Mouse (Mus musculus): Measurements from ENCODE around the gene Nwd1. TPM values are rescaled to one million over a fixed set of nuclear protein-coding genes. Genes with fewer than 3 reads are reported as not detected.
"Not testable (repeated sequence)": the region's sequence is repeated elsewhere in the genome, so short reads cannot be mapped to it uniquely, and the experiment has no call there.

Gene Nwd1
- polyA plus RNA-seq, 1 experiment from 2014 or later = 0.38 TPM

DNA sequence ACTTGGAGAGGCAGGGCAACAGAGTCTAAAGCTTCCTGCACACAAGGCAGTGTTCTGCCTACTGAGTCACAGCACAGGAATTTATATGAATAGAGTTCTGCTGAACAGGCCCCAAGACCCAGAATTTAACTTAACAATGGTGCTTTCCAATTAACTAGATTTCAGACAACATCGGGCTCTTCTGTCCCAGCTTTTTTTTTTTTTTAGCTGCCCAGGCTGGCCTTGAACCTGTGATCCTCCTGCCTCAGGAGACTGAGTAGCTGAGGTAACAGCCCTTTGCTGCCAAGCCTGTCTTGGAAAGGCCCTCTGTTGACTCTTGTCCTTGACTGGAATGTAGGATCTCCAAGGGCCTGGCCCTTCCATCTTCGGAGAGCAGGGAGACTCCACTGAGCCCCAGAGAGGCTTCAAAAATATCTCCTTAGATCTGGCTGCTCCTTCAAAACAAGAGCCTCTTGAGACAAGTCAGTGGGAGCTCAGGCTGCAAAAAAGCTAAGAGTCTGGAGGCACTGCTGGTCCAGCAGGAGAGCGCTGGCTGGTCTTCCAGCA, 17.7 kb downstream of the Nwd1 start:
- no peak overlapping the region for H3K4me3 ChIP-seq (ENCODE audit: low read length)
- H3K9me3 ChIP-seq (replicated peaks; ENCODE audit: control insufficient read depth, low read length) = no peaks in the 10 kb centered on the region
- H3K9ac ChIP-seq (ENCODE audit: low read length) = no peak overlapping the region
- no peak for ATAC-seq (replicated peaks; ENCODE audit: extremely low read depth, insufficient read depth, low FRiP score)
- H3K27me3 ChIP-seq (ENCODE audit: control insufficient read depth, insufficient read depth, low read length) = no peaks in the 10 kb centered on the region
- H3K27ac ChIP-seq (ENCODE audit: low read length) = no peak overlapping the region
- H3K4me1 ChIP-seq (ENCODE audit: control insufficient read depth, insufficient read depth, low read length) = no peaks in the 10 kb centered on the region
- WGBS = 63% methylated on average over 3 of the region's 3 CpGs
- no peaks in the 10 kb centered on the region for H3K36me3 ChIP-seq (ENCODE audit: control insufficient read depth, insufficient read depth)
- H3K4me2 ChIP-seq (ENCODE audit: low read depth, low read length) = no peak overlapping the region

DNA sequence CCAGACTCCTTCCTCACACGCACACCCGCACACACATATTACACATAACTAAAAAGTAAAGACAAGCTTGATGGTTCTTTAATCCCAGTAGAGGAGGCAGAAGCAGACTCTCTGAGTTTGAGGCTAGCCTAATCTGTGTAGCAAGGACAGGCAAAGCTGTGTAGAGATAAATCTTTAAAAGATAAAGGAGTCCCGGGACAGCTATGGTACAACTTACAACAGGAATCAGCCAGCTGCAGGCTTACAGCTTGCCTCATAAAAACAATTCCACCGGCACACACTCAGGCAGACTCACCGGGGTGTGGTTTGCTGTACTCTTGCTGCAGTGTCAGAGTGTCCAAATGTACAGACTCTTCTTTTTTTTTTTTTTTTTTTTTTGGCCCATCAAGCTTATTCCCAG, 18.2 kb downstream of the Nwd1 start:
- 60% methylated on average over 5 of the region's 5 CpGs for WGBS
- Histone ChIP-seq H3K36me3 (ENCODE audit: control insufficient read depth, insufficient read depth) (no peaks in the 10 kb centered on the region), H3K27ac (ENCODE audit: low read length) (no peak overlapping the region), H3K9ac (ENCODE audit: low read length) (no peak overlapping the region), H3K4me3 (ENCODE audit: low read length) (no peak overlapping the region), H3K27me3 (ENCODE audit: control insufficient read depth, insufficient read depth, low read length) (no peaks in the 10 kb centered on the region), H3K4me2 (ENCODE audit: low read depth, low read length) (no peak overlapping the region), H3K9me3 (replicated peaks; ENCODE audit: control insufficient read depth, low read length) (no peaks in the 10 kb centered on the region), H3K4me1 (ENCODE audit: control insufficient read depth, insufficient read depth, low read length) (no peaks in the 10 kb centered on the region)
- no peak for ATAC-seq (replicated peaks; ENCODE audit: extremely low read depth, insufficient read depth, low FRiP score)

DNA sequence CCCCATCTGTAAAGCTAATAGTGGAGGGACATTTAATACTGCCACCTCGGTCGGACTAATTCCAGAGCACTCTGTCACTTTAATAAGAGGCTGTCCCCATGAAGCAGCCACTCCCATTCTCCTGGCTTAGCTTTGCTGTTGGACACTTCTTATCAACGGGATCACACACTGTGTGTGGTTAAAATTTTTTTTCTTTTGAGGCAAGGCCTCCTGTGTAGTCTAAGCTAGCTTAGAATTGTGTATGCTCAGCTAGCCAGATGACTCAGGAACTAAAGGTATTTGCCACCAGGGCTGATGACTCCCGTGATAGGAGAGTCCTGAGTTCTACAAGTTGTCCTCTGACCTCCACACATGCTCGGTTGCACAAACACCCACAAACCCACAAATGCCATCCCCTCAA, 18.9 kb downstream of the Nwd1 start:
- 66% methylated on average over 5 of the region's 5 CpGs for WGBS
- Histone ChIP-seq H3K27me3 (ENCODE audit: control insufficient read depth, insufficient read depth, low read length) (no peaks in the 10 kb centered on the region), H3K9me3 (replicated peaks; ENCODE audit: control insufficient read depth, low read length) (no peaks in the 10 kb centered on the region), H3K27ac (ENCODE audit: low read length) (no peak overlapping the region), H3K4me2 (ENCODE audit: low read depth, low read length) (no peak overlapping the region), H3K36me3 (ENCODE audit: control insufficient read depth, insufficient read depth) (no peaks in the 10 kb centered on the region), H3K4me1 (ENCODE audit: control insufficient read depth, insufficient read depth, low read length) (no peaks in the 10 kb centered on the region), H3K4me3 (ENCODE audit: low read length) (no peak overlapping the region), H3K9ac (ENCODE audit: low read length) (no peak overlapping the region)
- no peak for ATAC-seq (replicated peaks; ENCODE audit: extremely low read depth, insufficient read depth, low FRiP score)

DNA sequence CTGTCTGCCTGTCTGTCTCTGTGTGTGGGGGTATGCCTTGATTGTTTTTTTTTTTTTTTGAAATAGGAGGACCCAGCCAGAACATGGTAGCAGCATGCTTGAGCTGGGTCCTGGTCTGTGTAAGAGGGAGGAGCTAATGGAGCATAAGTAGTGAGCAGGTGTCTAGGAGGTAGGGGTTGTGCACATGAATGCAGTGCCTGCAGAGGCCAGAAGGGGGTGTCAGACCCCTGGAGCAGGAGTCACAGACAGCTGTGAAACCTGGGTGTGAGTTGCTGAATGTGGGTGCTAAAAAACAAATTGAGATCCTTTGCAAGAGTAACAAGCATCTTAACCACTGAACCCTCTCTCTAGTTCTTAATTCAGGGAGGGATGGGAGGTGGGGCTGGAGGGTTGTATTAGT, 22.4 kb downstream of the Nwd1 start:
- Histone ChIP-seq H3K36me3 (ENCODE audit: control insufficient read depth, insufficient read depth) (no peaks in the 10 kb centered on the region), H3K4me2 (ENCODE audit: low read depth, low read length) (no peak overlapping the region), H3K9me3 (replicated peaks; ENCODE audit: control insufficient read depth, low read length) (no peaks in the 10 kb centered on the region), H3K27ac (ENCODE audit: low read length) (no peak overlapping the region), H3K4me3 (ENCODE audit: low read length) (no peak overlapping the region), H3K4me1 (ENCODE audit: control insufficient read depth, insufficient read depth, low read length) (no peaks in the 10 kb centered on the region), H3K9ac (ENCODE audit: low read length) (no peak overlapping the region), H3K27me3 (ENCODE audit: control insufficient read depth, insufficient read depth, low read length) (no peaks in the 10 kb centered on the region)
- no peak for ATAC-seq (replicated peaks; ENCODE audit: extremely low read depth, insufficient read depth, low FRiP score)

DNA sequence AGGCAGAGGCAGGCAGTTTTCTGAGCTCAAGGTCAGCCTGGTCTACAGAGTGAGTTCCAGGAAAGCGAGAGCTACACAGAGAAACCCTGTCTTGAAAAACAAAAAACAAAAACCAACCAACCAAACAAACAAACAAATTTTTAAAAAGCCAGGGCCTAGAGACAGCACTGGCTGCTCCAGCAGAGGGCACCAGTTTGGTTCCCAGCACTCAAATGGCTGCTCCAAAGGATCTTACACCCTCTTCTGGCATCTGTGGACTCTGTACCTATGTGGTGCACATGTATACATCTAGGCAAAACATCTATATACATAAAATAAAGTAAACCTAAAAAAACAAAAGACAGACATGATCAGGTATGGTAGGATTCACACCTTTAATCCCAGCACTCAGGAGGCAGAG, 26.3 kb downstream of the Nwd1 start:
- H3K27ac ChIP-seq (ENCODE audit: low read length) = no peak overlapping the region
- no peak overlapping the region for H3K4me2 ChIP-seq (ENCODE audit: low read depth, low read length)
- no peaks in the 10 kb centered on the region for H3K27me3 ChIP-seq (ENCODE audit: control insufficient read depth, insufficient read depth, low read length)
- no peaks in the 10 kb centered on the region for H3K36me3 ChIP-seq (ENCODE audit: control insufficient read depth, insufficient read depth)
- no peaks in the 10 kb centered on the region for H3K4me1 ChIP-seq (ENCODE audit: control insufficient read depth, insufficient read depth, low read length)
- no peaks in the 10 kb centered on the region for H3K9me3 ChIP-seq (replicated peaks; ENCODE audit: control insufficient read depth, low read length)
- 81% methylated on average over 1 of the region's 1 CpGs for WGBS
- ATAC-seq (replicated peaks; ENCODE audit: extremely low read depth, insufficient read depth, low FRiP score) = no peak
- H3K4me3 ChIP-seq (ENCODE audit: low read length) = no peak overlapping the region
- H3K9ac ChIP-seq (ENCODE audit: low read length) = no peak overlapping the region

- Histone ChIP-seq H3K27me3 (ENCODE audit: control insufficient read depth, insufficient read depth, low read length) (no peaks in the 10 kb centered on the region), H3K4me3 (ENCODE audit: low read length) (no peak overlapping the region), H3K9ac (ENCODE audit: low read length) (no peak overlapping the region), H3K9me3 (replicated peaks; ENCODE audit: control insufficient read depth, low read length) (no peaks in the 10 kb centered on the region), H3K36me3 (ENCODE audit: control insufficient read depth, insufficient read depth) (no peaks in the 10 kb centered on the region), H3K4me1 (ENCODE audit: control insufficient read depth, insufficient read depth, low read length) (no peaks in the 10 kb centered on the region), H3K4me2 (ENCODE audit: low read depth, low read length) (no peak overlapping the region), H3K27ac (ENCODE audit: low read length) (no peak overlapping the region)
- ATAC-seq (replicated peaks; ENCODE audit: extremely low read depth, insufficient read depth, low FRiP score) = no peak
- WGBS = 73% methylated on average over 2 of the region's 2 CpGs
These were observed 27.7 kb downstream of the Nwd1 start for GRCm38 (mm10) chr8:72674184-72674583.

- 50% methylated on average over 4 of the region's 4 CpGs for WGBS
- Histone ChIP-seq H3K4me1 (ENCODE audit: control insufficient read depth, insufficient read depth, low read length) (no peaks in the 10 kb centered on the region), H3K9ac (ENCODE audit: low read length) (no peak overlapping the region), H3K27ac (ENCODE audit: low read length) (no peak overlapping the region), H3K4me3 (ENCODE audit: low read length) (no peak overlapping the region), H3K27me3 (ENCODE audit: control insufficient read depth, insufficient read depth, low read length) (no peaks in the 10 kb centered on the region), H3K36me3 (ENCODE audit: control insufficient read depth, insufficient read depth) (no peaks in the 10 kb centered on the region), H3K4me2 (ENCODE audit: low read depth, low read length) (no peak overlapping the region), H3K9me3 (replicated peaks; ENCODE audit: control insufficient read depth, low read length) (no peaks in the 10 kb centered on the region)
- peak; percentile 49 for ATAC-seq (replicated peaks; ENCODE audit: extremely low read depth, insufficient read depth, low FRiP score)
These were observed 29.9 kb downstream of the Nwd1 start for GRCm38 (mm10) chr8:72676436-72676835.

DNA sequence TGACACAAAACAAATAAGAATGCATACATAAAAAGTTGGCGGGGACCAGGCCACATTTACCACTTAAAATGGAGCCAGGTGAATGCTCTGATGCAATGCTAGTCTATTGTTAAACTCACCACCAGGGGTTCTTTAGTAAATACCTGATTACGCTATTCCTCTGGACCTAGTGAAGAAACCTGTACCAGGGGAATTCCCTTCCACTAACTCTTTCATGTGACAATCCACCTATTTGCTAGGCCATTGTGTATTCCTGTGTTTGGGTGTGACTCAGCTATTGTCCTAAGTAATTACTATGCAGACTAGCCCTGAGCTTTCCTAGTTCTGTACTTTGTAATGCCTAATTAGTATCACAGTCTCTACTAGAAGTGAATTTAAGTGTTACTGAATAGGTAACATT, 30.3 kb downstream of the Nwd1 start:
- not testable (repeated sequence) for H3K9ac ChIP-seq (ENCODE audit: low read length); H3K9me3 ChIP-seq (replicated peaks; ENCODE audit: control insufficient read depth, low read length); H3K4me3 ChIP-seq (ENCODE audit: low read length); H3K36me3 ChIP-seq (ENCODE audit: control insufficient read depth, insufficient read depth); H3K4me2 ChIP-seq (ENCODE audit: low read depth, low read length); H3K4me1 ChIP-seq (ENCODE audit: control insufficient read depth, insufficient read depth, low read length); H3K27ac ChIP-seq (ENCODE audit: low read length); ATAC-seq (replicated peaks; ENCODE audit: extremely low read depth, insufficient read depth, low FRiP score); H3K27me3 ChIP-seq (ENCODE audit: control insufficient read depth, insufficient read depth, low read length)
- 55% methylated on average over 2 of the region's 2 CpGs for WGBS

GRCm38 (mm10) chr8:72677331-72677730, 30.8 kb downstream of the Nwd1 start:
- WGBS = 43% methylated on average over 5 of the region's 5 CpGs
- no peaks in the 10 kb centered on the region for H3K4me1 ChIP-seq (ENCODE audit: control insufficient read depth, insufficient read depth, low read length)
- H3K27ac ChIP-seq (ENCODE audit: low read length) = peak overlapping the region; percentile 49; the same call in 1 of the 2 replicates
- H3K36me3 ChIP-seq (ENCODE audit: control insufficient read depth, insufficient read depth) = no peaks in the 10 kb centered on the region
- H3K9ac ChIP-seq (ENCODE audit: low read length) = no peak overlapping the region
- H3K27me3 ChIP-seq (ENCODE audit: control insufficient read depth, insufficient read depth, low read length) = no peaks in the 10 kb centered on the region
- no peak overlapping the region for H3K4me2 ChIP-seq (ENCODE audit: low read depth, low read length)
- no peak overlapping the region for H3K4me3 ChIP-seq (ENCODE audit: low read length)
- no peak for ATAC-seq (replicated peaks; ENCODE audit: extremely low read depth, insufficient read depth, low FRiP score)
- no peaks in the 10 kb centered on the region for H3K9me3 ChIP-seq (replicated peaks; ENCODE audit: control insufficient read depth, low read length)

GRCm38 (mm10) chr8:72680133-72680532, 33.6 kb downstream of the Nwd1 start:
- Histone ChIP-seq H3K27me3 (ENCODE audit: control insufficient read depth, insufficient read depth, low read length) (no peaks in the 10 kb centered on the region), H3K4me1 (ENCODE audit: control insufficient read depth, insufficient read depth, low read length) (no peaks in the 10 kb centered on the region), H3K27ac (ENCODE audit: low read length) (no peak overlapping the region), H3K4me2 (ENCODE audit: low read depth, low read length) (no peak overlapping the region), H3K9ac (ENCODE audit: low read length) (no peak overlapping the region), H3K9me3 (replicated peaks; ENCODE audit: control insufficient read depth, low read length) (no peaks in the 10 kb centered on the region), H3K4me3 (ENCODE audit: low read length) (no peak overlapping the region), H3K36me3 (ENCODE audit: control insufficient read depth, insufficient read depth) (no peaks in the 10 kb centered on the region)
- WGBS = 7% methylated on average over 3 of the region's 3 CpGs
- 0 out of 2 replicates have a peak, but pooled peaks have one; percentile 20 for ATAC-seq (replicated peaks; ENCODE audit: extremely low read depth, insufficient read depth, low FRiP score)
